Mouse (Mus musculus) forebrain, embryonic 15.5 days (tissue): ENCODE data around the gene Tmprss7. TPM values are rescaled to one million over a fixed set of nuclear protein-coding genes. Genes with fewer than 3 reads are reported as not detected.

Experiments used
- ATAC-seq: fragments of 200-750 bp; cut with Nextera tagmentation; replicated peaks from 2 replicates; pipeline ENCODE4 v1.8.0; 2017; ENCODE audit warnings: mild to moderate bottlenecking, moderate TSS enrichment, moderate library complexity
- H3K27ac ChIP-seq: fragments of 300-500 bp; sonication (generic); replicated peaks from 2 replicates; pipeline ENCODE4 v1.5.1; 2015; ENCODE audit warnings: mild to moderate bottlenecking, inconsistent platforms
- H3K27me3 ChIP-seq: fragments of 300-500 bp; sonication (generic); 2 replicates; pipeline ENCODE4 v1.6.1; 2015; ENCODE audit warnings: inconsistent platforms
- H3K36me3 ChIP-seq: fragments of 300-500 bp; sonication (generic); 2 replicates; pipeline ENCODE4 v1.6.1; 2015; ENCODE audit warnings: mild to moderate bottlenecking, inconsistent platforms
- H3K4me1 ChIP-seq: fragments of 300-500 bp; sonication (generic); 2 replicates; pipeline ENCODE4 v1.6.1; 2015; ENCODE audit warnings: inconsistent platforms
- H3K4me2 ChIP-seq: fragments of 300-500 bp; sonication (generic); replicated peaks from 2 replicates; pipeline ENCODE4 v1.6.1; 2015; ENCODE audit warnings: mild to moderate bottlenecking, inconsistent platforms
- H3K4me3 ChIP-seq: fragments of 300-500 bp; sonication (generic); 2 replicates; pipeline ENCODE4 v1.5.1; 2015; ENCODE audit warnings: mild to moderate bottlenecking, inconsistent platforms
- H3K9ac ChIP-seq: fragments of 300-500 bp; sonication (generic); replicated peaks from 2 replicates; pipeline ENCODE4 v1.6.1; 2015; ENCODE audit warnings: mild to moderate bottlenecking, inconsistent platforms
- H3K9me3 ChIP-seq: fragments of 300-500 bp; sonication (generic); 2 replicates; pipeline ENCODE4 v1.6.1; 2016; ENCODE audit warnings: inconsistent platforms
- WGBS: fragments of 180-500 bp; shearing (Covaris S2); methylation state at CpG from one replicate; pipeline ENCODE4 v1.1.7; 2015; ENCODE audit warnings: mixed read lengths; 5-methylcytosine and 5-hydroxymethylcytosine counted together
- polyA plus RNA-seq: library from polyadenylated mRNA; unstranded; fragments of >200 nt; fragmentation: Nextera tagmentation; extraction: Ambion mirVana; gene quantifications from 2 replicates; pipeline ENCODE4 v1.2.1, GENCODE M21; 2015

Tmprss7 gene
- polyA plus RNA-seq, 1 experiment from 2014 or later: 0.39 TPM

DNA sequence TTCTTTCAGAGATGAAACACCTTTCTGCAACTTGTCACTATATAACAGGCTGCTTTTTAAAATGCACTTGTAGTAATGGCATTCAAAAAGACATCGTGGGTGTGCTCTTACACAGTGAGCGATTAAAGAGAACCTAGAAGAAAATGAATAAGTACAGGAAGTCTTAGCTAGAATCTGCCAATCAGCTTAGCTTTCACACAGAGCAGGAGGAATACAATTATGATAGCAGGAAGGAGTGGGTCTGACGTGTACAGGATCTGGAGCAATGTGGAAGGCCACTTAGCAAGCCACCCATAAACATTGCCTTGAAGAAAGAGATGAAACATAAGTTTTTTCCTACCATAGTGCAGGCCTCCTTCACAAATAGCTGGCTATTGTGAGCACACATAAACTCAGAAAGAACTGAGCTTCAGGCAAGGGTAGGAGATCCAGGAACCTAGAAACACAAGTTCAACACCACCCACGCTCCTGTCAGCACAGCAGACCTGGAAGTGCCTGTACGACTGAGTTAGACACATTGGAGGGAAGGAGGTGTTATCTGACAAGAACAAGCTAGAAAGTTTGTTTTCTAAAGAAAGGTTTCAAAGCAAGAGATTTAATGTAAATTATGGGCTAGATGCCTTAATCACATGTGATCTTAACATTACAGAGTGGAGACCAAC lies 21.2 kb upstream of the Tmprss7 start:
- WGBS: 84% methylated on average over 5 of the region's 5 CpGs
- no peak for ATAC-seq
- no peaks in the 10 kb centered on the region for H3K9me3 ChIP-seq

DNA sequence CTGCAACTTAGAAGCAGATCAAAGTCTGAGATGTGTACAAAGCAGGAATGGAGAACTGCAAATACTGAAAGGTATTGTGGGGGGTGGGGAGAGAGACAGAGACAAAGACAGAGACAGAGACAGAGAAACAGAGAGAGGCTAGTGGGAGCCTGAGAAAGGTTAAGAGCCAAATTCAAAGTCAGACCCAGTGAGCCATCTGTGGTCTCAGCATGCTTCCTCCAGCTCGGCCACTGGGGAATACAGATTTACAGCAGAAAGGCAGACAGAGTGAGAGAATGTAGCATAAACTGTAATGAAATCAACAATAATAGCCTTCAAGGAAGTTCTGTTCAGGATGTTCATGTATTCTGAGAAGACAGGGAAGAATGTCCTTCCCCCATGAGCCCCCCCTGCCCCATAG lies 20.4 kb upstream of the Tmprss7 start:
- no peak overlapping the region for H3K4me3 ChIP-seq
- no peak overlapping the region for H3K27ac ChIP-seq
- no peak for ATAC-seq
- peaks cover 64% of the 10 kb centered on the region for H3K36me3 ChIP-seq
- no peak overlapping the region for H3K9ac ChIP-seq
- 91% methylated on average over 1 of the region's 1 CpGs for WGBS
- H3K27me3 ChIP-seq: no peaks in the 10 kb centered on the region
- no peaks in the 10 kb centered on the region for H3K4me1 ChIP-seq
- no peak overlapping the region for H3K4me2 ChIP-seq
- no peaks in the 10 kb centered on the region for H3K9me3 ChIP-seq

More for the DNA sequence above, 21.2 kb upstream of the Tmprss7 start:
- Histone ChIP-seq H3K36me3 (peaks cover 71% of the 10 kb centered on the region), H3K9ac (no peak overlapping the region), H3K4me1 (no peaks in the 10 kb centered on the region), H3K4me2 (no peak overlapping the region), H3K27ac (no peak overlapping the region), H3K27me3 (no peaks in the 10 kb centered on the region), H3K4me3 (no peak overlapping the region)

DNA sequence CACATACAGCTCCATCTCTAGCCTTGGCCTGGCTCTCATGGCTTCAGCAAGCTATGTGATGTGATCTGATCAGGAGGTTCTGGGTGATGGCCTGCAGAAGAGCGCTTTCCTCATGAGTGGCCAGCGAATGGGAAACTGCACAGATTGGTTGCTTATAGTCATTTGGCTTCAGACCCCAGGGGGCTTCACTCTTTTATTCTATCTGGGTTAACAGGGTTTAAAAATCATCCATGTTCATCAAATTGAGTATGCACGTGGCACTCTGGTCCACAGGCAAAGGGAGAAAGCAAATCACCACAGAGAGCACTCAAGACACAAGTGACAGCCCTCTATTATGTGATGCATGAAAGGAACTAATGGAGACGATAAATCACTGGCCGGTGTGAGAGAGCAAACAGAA lies 19.8 kb upstream of the Tmprss7 start:
- 69% methylated on average over 5 of the region's 5 CpGs for WGBS
- no peaks in the 10 kb centered on the region for H3K9me3 ChIP-seq
- H3K4me3 ChIP-seq: no peak overlapping the region
- peaks cover 60% of the 10 kb centered on the region for H3K36me3 ChIP-seq
- no peaks in the 10 kb centered on the region for H3K4me1 ChIP-seq
- no peak overlapping the region for H3K4me2 ChIP-seq
- no peak for ATAC-seq
- H3K27me3 ChIP-seq: no peaks in the 10 kb centered on the region
- H3K27ac ChIP-seq: no peak overlapping the region
- no peak overlapping the region for H3K9ac ChIP-seq

DNA sequence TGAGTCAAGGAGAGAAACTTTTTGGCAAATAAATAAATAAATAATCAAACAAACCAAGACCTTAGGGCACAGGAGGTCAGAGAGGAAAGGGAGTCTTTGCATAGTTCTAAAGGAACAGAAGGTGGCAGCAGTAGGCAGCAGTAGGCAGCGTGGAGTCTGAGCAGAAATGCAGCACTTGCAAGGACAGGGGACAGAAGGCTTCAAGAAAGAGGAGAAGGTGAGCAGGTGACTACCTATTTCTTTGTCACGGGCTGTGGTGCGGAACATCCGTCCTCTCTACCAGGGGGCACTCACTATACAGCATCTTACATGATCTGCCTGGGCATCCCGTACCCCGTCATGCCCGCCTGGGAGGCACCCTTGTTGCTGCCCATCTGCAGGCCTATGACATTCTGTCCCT lies 17.8 kb upstream of the Tmprss7 start:
- no peak overlapping the region for H3K4me3 ChIP-seq
- peak; percentile 55 for ATAC-seq
- H3K4me2 ChIP-seq: no peak overlapping the region
- no peak overlapping the region for H3K27ac ChIP-seq
- no peaks in the 10 kb centered on the region for H3K4me1 ChIP-seq
- H3K36me3 ChIP-seq: peaks cover 42% of the 10 kb centered on the region
- H3K27me3 ChIP-seq: no peaks in the 10 kb centered on the region
- H3K9me3 ChIP-seq: no peaks in the 10 kb centered on the region
- 72% methylated on average over 7 of the region's 7 CpGs for WGBS
- no peak overlapping the region for H3K9ac ChIP-seq

DNA sequence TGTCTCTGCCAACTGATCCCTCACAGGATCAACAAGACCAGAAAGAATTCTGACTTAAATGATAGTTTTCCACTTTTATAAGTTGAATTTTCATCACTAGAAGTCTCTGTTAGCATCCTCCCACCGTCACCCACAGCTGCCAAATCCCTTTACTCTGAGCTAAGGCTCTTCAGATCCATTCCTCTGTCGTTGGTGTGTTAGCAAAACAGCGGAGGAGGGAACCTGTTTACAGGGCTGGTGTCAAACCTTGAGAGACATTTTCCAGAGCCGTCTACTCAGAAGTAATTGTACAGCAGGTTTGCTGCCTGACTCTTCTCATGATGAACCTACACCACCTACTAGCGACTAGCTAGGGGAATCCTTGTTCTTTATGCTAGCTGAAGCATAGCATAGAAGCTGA lies 5.8 kb upstream of the Tmprss7 start:
- no peak for ATAC-seq
- no peaks in the 10 kb centered on the region for H3K36me3 ChIP-seq
- H3K27ac ChIP-seq: no peak overlapping the region
- no peaks in the 10 kb centered on the region for H3K27me3 ChIP-seq
- no peak overlapping the region for H3K4me3 ChIP-seq
- H3K9ac ChIP-seq: no peak overlapping the region
- 84% methylated on average over 5 of the region's 5 CpGs for WGBS
- H3K4me1 ChIP-seq: no peaks in the 10 kb centered on the region
- no peak overlapping the region for H3K4me2 ChIP-seq
- H3K9me3 ChIP-seq: no peaks in the 10 kb centered on the region

DNA sequence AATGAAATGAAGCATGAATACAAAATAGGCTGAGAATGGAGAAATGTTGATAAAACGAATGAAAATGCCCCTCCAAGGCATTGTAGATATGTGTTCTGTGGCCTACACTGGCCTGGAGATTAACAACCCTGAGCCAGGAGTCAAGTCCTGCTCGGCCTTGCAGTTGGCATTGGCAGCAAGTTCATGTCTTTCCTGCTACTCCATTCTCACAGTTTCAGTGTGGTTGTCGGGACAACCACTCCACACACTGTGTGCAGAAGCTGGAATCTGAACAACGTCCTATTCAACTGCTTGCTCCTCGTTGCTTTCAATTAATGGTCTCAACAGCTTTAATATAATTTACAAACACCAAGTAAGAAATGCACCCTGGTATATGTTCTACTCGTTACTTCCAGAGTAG lies 4.5 kb upstream of the Tmprss7 start:
- no peak for ATAC-seq
- H3K4me1 ChIP-seq: peaks cover 2% of the 10 kb centered on the region; the same call in 1 of the 2 replicates
- H3K4me2 ChIP-seq: no peak overlapping the region
- no peaks in the 10 kb centered on the region for H3K36me3 ChIP-seq
- no peaks in the 10 kb centered on the region for H3K9me3 ChIP-seq
- H3K27me3 ChIP-seq: no peaks in the 10 kb centered on the region
- no peak overlapping the region for H3K9ac ChIP-seq
- no peak overlapping the region for H3K27ac ChIP-seq
- no peak overlapping the region for H3K4me3 ChIP-seq
- 44% methylated on average over 6 of the region's 6 CpGs for WGBS

DNA sequence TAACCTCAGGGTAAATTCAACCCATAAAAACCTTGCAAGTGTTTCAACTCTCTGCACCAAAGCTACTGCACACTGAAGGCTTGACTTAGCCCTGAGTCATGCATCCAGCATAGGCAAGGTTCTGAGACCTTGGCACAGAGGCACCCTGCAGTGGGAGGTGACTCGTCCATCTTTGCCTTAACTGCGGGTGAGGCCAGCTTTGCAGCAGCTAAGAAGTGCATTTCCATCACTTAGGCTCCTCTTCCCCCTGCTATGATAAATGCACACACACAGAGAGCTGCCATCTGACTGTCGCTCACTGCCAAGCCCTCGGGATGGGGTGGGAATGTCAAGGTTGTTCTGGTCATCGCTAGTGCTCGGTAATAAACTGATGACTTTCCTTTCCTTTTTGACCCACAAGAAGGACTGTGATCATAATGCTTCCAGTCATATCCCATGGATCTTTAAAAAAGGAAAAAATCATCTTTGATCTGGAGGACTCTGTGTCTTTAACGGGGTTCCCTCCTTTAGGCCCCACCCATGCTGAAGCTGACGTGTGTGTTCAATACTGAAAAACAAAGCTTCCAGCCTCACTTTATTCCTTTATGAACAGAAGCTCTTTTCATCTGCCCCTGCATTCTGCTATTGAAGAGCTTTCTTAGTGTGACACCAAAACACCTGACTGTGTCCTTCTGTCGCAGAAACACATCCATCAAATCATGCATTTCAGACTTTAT lies 2.1 kb upstream of the Tmprss7 start:
- peaks cover 7% of the 10 kb centered on the region for H3K4me1 ChIP-seq
- WGBS: 70% methylated on average over 9 of the region's 9 CpGs
- no peaks in the 10 kb centered on the region for H3K27me3 ChIP-seq
- H3K4me3 ChIP-seq: no peak overlapping the region
- no peak overlapping the region for H3K9ac ChIP-seq
- no peak overlapping the region for H3K4me2 ChIP-seq
- no peaks in the 10 kb centered on the region for H3K9me3 ChIP-seq
- H3K27ac ChIP-seq: no peak overlapping the region
- H3K36me3 ChIP-seq: no peaks in the 10 kb centered on the region
- no peak for ATAC-seq

DNA sequence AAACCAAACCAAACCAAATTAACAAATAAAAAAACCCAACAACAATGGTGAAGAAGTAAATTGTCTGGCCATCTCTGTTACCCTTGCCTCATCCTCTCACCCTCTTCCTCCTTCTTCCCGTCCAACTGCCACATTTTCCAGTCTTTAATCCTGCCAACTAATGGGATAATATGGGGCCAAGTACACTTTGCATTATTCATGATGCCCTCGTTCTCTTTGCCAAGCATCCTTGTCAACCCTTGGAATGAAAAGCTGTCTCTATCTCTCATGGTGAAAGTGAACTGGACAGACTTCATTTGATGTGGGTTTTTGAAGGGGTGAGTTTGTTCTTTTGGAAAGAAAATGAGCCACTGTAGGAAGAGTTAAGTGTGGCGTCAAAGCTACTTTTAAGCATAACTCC lies 607 bp downstream of the Tmprss7 start:
- WGBS: 19% methylated on average over 3 of the region's 3 CpGs
- Histone ChIP-seq H3K4me1 (peaks cover 14% of the 10 kb centered on the region), H3K27ac (no peak overlapping the region), H3K4me2 (no peak overlapping the region), H3K4me3 (no peak overlapping the region), H3K9ac (no peak overlapping the region), H3K36me3 (no peaks in the 10 kb centered on the region), H3K9me3 (no peaks in the 10 kb centered on the region), H3K27me3 (no peaks in the 10 kb centered on the region)
- ATAC-seq: 0 out of 2 replicates have a peak, but pooled peaks have one; percentile 39

DNA sequence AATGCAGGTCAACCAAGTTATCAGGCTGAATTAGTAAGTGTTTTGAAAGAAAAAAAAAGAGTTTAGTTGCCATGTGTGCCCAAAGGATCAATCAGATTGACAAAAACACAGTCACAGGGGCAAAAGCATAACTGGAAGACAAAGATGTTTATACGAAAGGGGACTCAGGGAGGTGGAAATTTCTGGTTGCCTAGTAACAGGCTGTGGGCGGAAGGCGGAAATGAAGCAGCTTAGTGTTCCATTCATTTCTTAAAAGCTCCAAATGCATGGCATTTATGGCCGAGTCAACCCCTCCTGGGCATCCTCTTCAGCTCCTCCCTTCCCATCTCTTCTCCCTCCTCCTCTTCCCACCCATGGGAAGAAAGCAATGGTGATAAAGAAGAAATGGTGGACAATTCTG lies 3.3 kb downstream of the Tmprss7 start:
- H3K9me3 ChIP-seq: no peaks in the 10 kb centered on the region
- H3K4me3 ChIP-seq: no peak overlapping the region
- H3K36me3 ChIP-seq: no peaks in the 10 kb centered on the region
- ATAC-seq: peak; percentile 53
- no peak overlapping the region for H3K4me2 ChIP-seq
- H3K4me1 ChIP-seq: peaks cover 14% of the 10 kb centered on the region
- no peak overlapping the region for H3K9ac ChIP-seq
- H3K27ac ChIP-seq: peak overlapping the region; percentile 56
- WGBS: 3% methylated on average over 4 of the region's 4 CpGs
- H3K27me3 ChIP-seq: no peaks in the 10 kb centered on the region

DNA sequence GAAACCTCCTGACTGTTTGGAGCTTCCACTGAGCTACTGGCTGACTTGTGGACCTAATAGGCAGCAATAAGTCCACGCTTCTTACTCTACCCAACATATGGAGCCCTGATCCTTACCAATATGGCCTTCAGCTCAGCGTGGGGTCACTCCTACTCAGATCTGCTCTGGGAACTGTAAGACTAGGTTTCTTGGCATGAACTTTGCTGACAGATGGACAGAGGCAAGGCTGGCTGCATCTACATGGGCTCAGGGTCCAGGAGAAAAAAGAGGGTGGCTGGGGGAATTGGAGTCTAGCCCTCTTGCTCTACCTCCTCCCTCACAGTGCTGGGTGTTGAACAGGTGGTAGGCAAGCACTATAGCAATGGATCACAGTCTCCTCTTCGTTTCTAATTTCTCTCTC lies 6.6 kb downstream of the Tmprss7 start:
- Histone ChIP-seq H3K4me1 (peaks cover 9% of the 10 kb centered on the region), H3K9me3 (no peaks in the 10 kb centered on the region), H3K9ac (no peak overlapping the region), H3K4me3 (no peak overlapping the region), H3K27me3 (no peaks in the 10 kb centered on the region), H3K4me2 (no peak overlapping the region), H3K27ac (no peak overlapping the region), H3K36me3 (no peaks in the 10 kb centered on the region)
- no peak for ATAC-seq
- WGBS: 83% methylated on average over 3 of the region's 3 CpGs

DNA sequence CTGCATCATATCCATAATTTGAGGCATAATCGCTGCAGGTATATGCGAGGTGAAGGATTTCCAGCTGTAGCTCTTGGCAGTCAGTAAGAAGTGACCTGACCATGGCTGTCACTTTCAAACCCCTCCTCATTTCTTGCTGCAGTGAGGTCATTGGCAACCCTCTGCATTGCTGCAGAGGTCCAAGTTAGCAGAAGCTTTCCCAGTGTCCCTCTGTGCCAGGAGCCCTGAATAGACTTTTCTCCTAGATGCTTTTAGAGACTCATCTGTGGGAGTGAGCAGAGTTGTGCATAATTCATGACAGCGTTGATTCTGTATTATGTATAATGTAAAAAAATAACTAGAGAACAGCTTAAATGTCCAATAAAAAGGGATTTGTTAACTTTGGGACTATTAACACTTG lies 8.2 kb downstream of the Tmprss7 start:
- Histone ChIP-seq H3K4me1 (peaks cover 4% of the 10 kb centered on the region), H3K4me2 (no peak overlapping the region), H3K9me3 (no peaks in the 10 kb centered on the region), H3K27me3 (no peaks in the 10 kb centered on the region), H3K9ac (no peak overlapping the region), H3K4me3 (no peak overlapping the region), H3K36me3 (no peaks in the 10 kb centered on the region), H3K27ac (no peak overlapping the region)
- WGBS: 73% methylated on average over 3 of the region's 3 CpGs
- ATAC-seq: 0 out of 2 replicates have a peak, but pooled peaks have one; percentile 7

DNA sequence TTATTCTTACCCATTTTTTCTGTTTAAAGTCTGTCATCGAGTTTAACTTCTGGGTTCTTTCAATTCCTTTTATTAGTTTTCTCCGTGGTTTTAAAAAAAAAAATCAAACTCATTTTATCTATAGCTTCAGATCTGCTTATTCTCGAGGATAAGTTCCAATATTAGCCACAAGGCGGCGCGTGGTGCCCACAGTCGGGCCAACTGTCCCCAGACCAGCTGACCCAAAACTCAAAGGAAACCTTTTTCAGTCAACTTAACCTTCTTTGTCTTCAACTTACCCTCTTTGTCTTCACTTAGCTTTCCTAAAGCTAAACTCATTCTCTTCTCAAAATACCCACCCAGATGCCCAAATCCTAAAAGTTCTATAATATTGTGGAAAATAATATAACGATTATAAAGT lies 8.6 kb downstream of the Tmprss7 start:
- Histone ChIP-seq H3K4me1 (no peaks in the 10 kb centered on the region), H3K27me3 (no peaks in the 10 kb centered on the region), H3K9me3 (no peaks in the 10 kb centered on the region), H3K27ac (no peak overlapping the region), H3K9ac (no peak overlapping the region), H3K4me2 (no peak overlapping the region), H3K4me3 (no peak overlapping the region), H3K36me3 (no peaks in the 10 kb centered on the region)
- ATAC-seq: peak; percentile 51; the same call in 1 of the 2 replicates
- 17% methylated on average over 8 of the region's 8 CpGs for WGBS

DNA sequence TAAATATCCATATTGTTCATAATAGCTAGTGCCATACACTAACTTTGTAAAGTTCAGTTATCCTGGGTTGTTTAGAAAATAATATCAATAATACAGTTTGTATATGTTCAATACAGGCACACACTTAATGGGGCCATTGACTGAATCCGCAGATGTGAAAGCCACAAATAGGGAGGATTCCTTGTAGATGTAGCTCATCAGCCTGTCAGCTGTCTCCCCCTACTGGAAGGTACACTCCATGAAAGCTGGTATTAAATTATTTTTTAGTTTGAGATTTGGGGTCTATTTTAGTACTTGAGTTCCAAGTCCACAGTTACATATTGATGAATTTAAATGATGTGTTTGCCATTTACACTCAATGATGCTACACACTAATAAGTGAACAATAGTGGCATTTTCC lies 17.0 kb downstream of the Tmprss7 start:
- no peaks in the 10 kb centered on the region for H3K36me3 ChIP-seq
- no peaks in the 10 kb centered on the region for H3K9me3 ChIP-seq
- H3K4me1 ChIP-seq: no peaks in the 10 kb centered on the region
- 36% methylated on average over 1 of the region's 1 CpGs for WGBS
- no peaks in the 10 kb centered on the region for H3K27me3 ChIP-seq
- H3K4me3 ChIP-seq: no peak overlapping the region
- H3K9ac ChIP-seq: no peak overlapping the region
- no peak overlapping the region for H3K27ac ChIP-seq
- no peak overlapping the region for H3K4me2 ChIP-seq
- ATAC-seq: no peak
